Mouse (Mus musculus) ES-Bruce4 (cell line): ENCODE results near the gene Lrrc3c. TPM values are rescaled to one million over a fixed set of nuclear protein-coding genes. Genes with fewer than 3 reads are reported as not detected.

ENCODE experiments used
- H3K27ac ChIP-seq: 2 replicates; pipeline ENCODE4 v1.5.1; 2012; ENCODE audit warnings: low read length, inconsistent platforms; ENCODE audit not compliant: insufficient read depth
- H3K27me3 ChIP-seq: 2 replicates; pipeline ENCODE4 v1.6.1; 2012; ENCODE audit warnings: mild to moderate bottlenecking, low read length, inconsistent platforms; ENCODE audit not compliant: control insufficient read depth, poor library complexity, insufficient read depth, severe bottlenecking
- H3K36me3 ChIP-seq: 2 replicates; pipeline ENCODE4 v1.6.1; 2012; ENCODE audit warnings: inconsistent platforms, mild to moderate bottlenecking, low read length, moderate library complexity; ENCODE audit not compliant: control insufficient read depth, poor library complexity, insufficient read depth, severe bottlenecking
- H3K4me1 ChIP-seq: one replicate; pipeline ENCODE4 v1.8.1; 2011; ENCODE audit warnings: low read length; ENCODE audit not compliant: control insufficient read depth, insufficient read depth
- H3K4me3 ChIP-seq: 2 replicates; pipeline ENCODE4 v1.5.1; 2011; ENCODE audit warnings: low read depth, mild to moderate bottlenecking, low read length
- H3K9ac ChIP-seq: 2 replicates; pipeline ENCODE4 v1.6.1; 2012; ENCODE audit warnings: low read depth, mild to moderate bottlenecking, inconsistent platforms; ENCODE audit not compliant: poor library complexity, severe bottlenecking
- H3K9me3 ChIP-seq: replicated peaks from 2 replicates; pipeline ENCODE4 v1.6.1; 2012; ENCODE audit warnings: mild to moderate bottlenecking, low read length, inconsistent platforms; ENCODE audit not compliant: control insufficient read depth, poor library complexity, insufficient read depth, severe bottlenecking
- CTCF ChIP-seq: IDR thresholded peaks from one replicate; pipeline ENCODE4 v1.8.1; 2011; ENCODE audit warnings: low read depth, low read length
- EP300 ChIP-seq: IDR thresholded peaks from 2 replicates; pipeline ENCODE4 v1.6.1; 2011; ENCODE audit warnings: low read depth, low read length; ENCODE audit not compliant: insufficient read depth
- POLR2A ChIP-seq: IDR thresholded peaks from one replicate; pipeline ENCODE4 v1.8.1; 2011; ENCODE audit warnings: low read length; ENCODE audit not compliant: insufficient read depth
- polyA plus RNA-seq: library from polyadenylated mRNA; stranded (reverse); fragments of >200 nt; gene quantifications from 2 replicates; pipeline ENCODE4 v1.2.4, GENCODE M21; 2011; ENCODE audit warnings: low read depth; ENCODE audit not compliant: missing spikeins, insufficient read depth, insufficient read length

Gene Lrrc3c
- polyA plus RNA-seq, 1 experiment, result not detected

GRCm38 (mm10) chr11:98595473-98595872, 2.6 kb upstream of the Lrrc3c start:
- Histone ChIP-seq H3K4me3 (no peak overlapping the region), H3K9me3 (no peaks in the 10 kb centered on the region), H3K27me3 (no peaks in the 10 kb centered on the region), H3K27ac (no peak overlapping the region), H3K4me1 (no peaks in the 10 kb centered on the region), H3K9ac (no peak overlapping the region), H3K36me3 (no peaks in the 10 kb centered on the region)
- no peak for TF ChIP-seq EP300
- no peak for TF ChIP-seq CTCF
- TF ChIP-seq POLR2A, result no peak

GRCm38 (mm10) chr11:98595955-98596354, 2.1 kb upstream of the Lrrc3c start:
- H3K27me3 ChIP-seq, result no peaks in the 10 kb centered on the region
- H3K4me1 ChIP-seq, result no peaks in the 10 kb centered on the region
- H3K36me3 ChIP-seq, result no peaks in the 10 kb centered on the region
- H3K4me3 ChIP-seq, result no peak overlapping the region
- H3K9me3 ChIP-seq, result no peaks in the 10 kb centered on the region
- no peak overlapping the region for H3K27ac ChIP-seq
- TF ChIP-seq POLR2A, result no peak
- no peak for TF ChIP-seq CTCF
- TF ChIP-seq EP300, result no peak
- H3K9ac ChIP-seq, result no peak overlapping the region

- Histone ChIP-seq H3K4me1 (no peaks in the 10 kb centered on the region), H3K36me3 (no peaks in the 10 kb centered on the region), H3K9ac (no peak overlapping the region), H3K27me3 (no peaks in the 10 kb centered on the region), H3K9me3 (no peaks in the 10 kb centered on the region), H3K4me3 (no peak overlapping the region), H3K27ac (no peak overlapping the region)
- TF ChIP-seq CTCF, result peak; percentile 68
- TF ChIP-seq POLR2A, result no peak
These were observed 728 bp upstream of the Lrrc3c start for GRCm38 (mm10) chr11:98597363-98597762.

GRCm38 (mm10) chr11:98598851-98599290, 780 bp downstream of the Lrrc3c start:
- peak overlapping the region; percentile 6; the same call in 1 of the 2 replicates for H3K4me3 ChIP-seq
- H3K36me3 ChIP-seq, result no peaks in the 10 kb centered on the region
- H3K27ac ChIP-seq, result no peak overlapping the region

GRCm38 (mm10) chr11:98599291-98599690, 1.2 kb downstream of the Lrrc3c start:
- Histone ChIP-seq H3K36me3 (no peaks in the 10 kb centered on the region), H3K9ac (no peak overlapping the region), H3K27ac (no peak overlapping the region), H3K9me3 (no peaks in the 10 kb centered on the region), H3K27me3 (no peaks in the 10 kb centered on the region), H3K4me1 (no peaks in the 10 kb centered on the region), H3K4me3 (peak overlapping the region; percentile 6; the same call in 1 of the 2 replicates)
- TF ChIP-seq POLR2A (no peak), EP300 (no peak), CTCF (no peak)

More at GRCm38 (mm10) chr11:98598851-98599290, 780 bp downstream of the Lrrc3c start:
- H3K9me3 ChIP-seq, result no peaks in the 10 kb centered on the region
- no peak overlapping the region for H3K9ac ChIP-seq
- H3K27me3 ChIP-seq, result no peaks in the 10 kb centered on the region
- TF ChIP-seq EP300 (no peak), POLR2A (no peak), CTCF (no peak)
- H3K4me1 ChIP-seq, result no peaks in the 10 kb centered on the region

- peak overlapping the region; percentile 47 for H3K4me3 ChIP-seq
- no peak overlapping the region for H3K27ac ChIP-seq
- no peaks in the 10 kb centered on the region for H3K4me1 ChIP-seq
- no peaks in the 10 kb centered on the region for H3K27me3 ChIP-seq
- H3K9me3 ChIP-seq, result no peaks in the 10 kb centered on the region
- TF ChIP-seq CTCF, result no peak
- no peak for TF ChIP-seq EP300
- TF ChIP-seq POLR2A, result no peak
- H3K9ac ChIP-seq, result no peak overlapping the region
- no peaks in the 10 kb centered on the region for H3K36me3 ChIP-seq
These were observed 4.1 kb downstream of the Lrrc3c start for GRCm38 (mm10) chr11:98602090-98602690.
